Comparison of ENCODE assay signal across 9 mouse cellular contexts in genomic region chr19:44907851-44908690, GRCm38 (mm10). TPM values are rescaled to one million over a fixed set of nuclear protein-coding genes. Genes with fewer than 3 reads are reported as not detected.
DNase-seq lines count a peak whose midpoint lies in the region; ATAC-seq and TF ChIP-seq lines count a peak whose summit lies in the region.
"Had no signal": no experiment of that assay in that cellular context is flagged by ENCODE, and none has a peak within 500 bp of the region (broad histone marks: within the 10 kb centered on the region; RNA-seq: fewer than 3 reads in every experiment).

No protein-coding gene starts in this region.

- H3K9ac ChIP-seq in heart, embryonic 16.5 days (ENCODE audit: low read length) = no peak overlapping the region
- no peak overlapping the region for H3K9ac ChIP-seq in limb, embryonic 14.5 days (ENCODE audit: low read depth, low read length, severe bottlenecking)
- H3K9ac ChIP-seq: limb, embryonic 13.5 days had no signal

- peak; percentile 24 for DNase-seq in adrenal gland, postnatal 10 days
- no peak for DNase-seq in adrenal gland, adult 18-20 months (ENCODE audit: low spot score in 2 of 2)
- peak; percentile 32 for DNase-seq in ovary, postnatal 36 days (ENCODE audit: low spot score)
- no peak for DNase-seq in ovary, postnatal 10 days (ENCODE audit: low spot score)
- DNase-seq in limb, embryonic 14.5 days (ENCODE audit: low spot score) = peak; percentile 64
- no peak for DNase-seq in ovary, adult 18-20 months (ENCODE audit: low spot score)

- no peaks in the 10 kb centered on the region for H3K9me3 ChIP-seq in heart, embryonic 16.5 days (replicated peaks; ENCODE audit: control insufficient read depth, low read length)
- no peaks in the 10 kb centered on the region for H3K9me3 ChIP-seq in limb, embryonic 14.5 days (ENCODE audit: control insufficient read depth, low read length)
- H3K9me3 ChIP-seq: limb, embryonic 13.5 days had no signal

- peaks cover 9% of the 10 kb centered on the region for H3K4me1 ChIP-seq in heart, embryonic 16.5 days (ENCODE audit: control insufficient read depth, insufficient read depth, low read length)
- H3K4me1 ChIP-seq in limb, embryonic 14.5 days (ENCODE audit: control insufficient read depth, insufficient read depth, low read length) = no peaks in the 10 kb centered on the region

- peak overlapping the region; percentile 81 for H3K27ac ChIP-seq in heart, embryonic 16.5 days (ENCODE audit: low read length)
- H3K27ac ChIP-seq in limb, embryonic 14.5 days (replicated peaks; ENCODE audit: low read depth, low read length) = no peak overlapping the region
- H3K27ac ChIP-seq: limb, embryonic 13.5 days had no signal

- WGBS in heart, embryonic 16.5 days = 47% methylated on average over 15 of the region's 15 CpGs
- 50% methylated on average over 15 of the region's 15 CpGs for WGBS in limb, embryonic 14.5 days

- no peak overlapping the region for H3K4me3 ChIP-seq in heart, embryonic 16.5 days (ENCODE audit: low read length)
- no peak overlapping the region for H3K4me3 ChIP-seq in limb, embryonic 14.5 days (replicated peaks; ENCODE audit: low read length)
- H3K4me3 ChIP-seq: limb, embryonic 13.5 days had no signal

- no peak overlapping the region for H3K4me2 ChIP-seq in heart, embryonic 16.5 days (ENCODE audit: low read depth, low read length)
- no peak overlapping the region for H3K4me2 ChIP-seq in limb, embryonic 14.5 days (replicated peaks; ENCODE audit: low read depth, low read length, severe bottlenecking)
- H3K4me2 ChIP-seq: limb, embryonic 13.5 days had no signal

- peak; percentile 78 for ATAC-seq in heart, embryonic 16.5 days (replicated peaks; ENCODE audit: extremely low read depth, insufficient read depth, low FRiP score)
- ATAC-seq in limb, embryonic 14.5 days (ENCODE audit: low FRiP score, low read depth) = peak; percentile 46; the same call in 1 of the 2 replicates
- no peak for ATAC-seq in inflammation-experienced regulatory T-cells, adult 6 months

- no peaks in the 10 kb centered on the region for H3K36me3 ChIP-seq in heart, embryonic 16.5 days (ENCODE audit: control insufficient read depth, insufficient read depth)
- H3K36me3 ChIP-seq in limb, embryonic 14.5 days (ENCODE audit: control insufficient read depth, insufficient read depth, low read length) = no peaks in the 10 kb centered on the region
- H3K36me3 ChIP-seq: limb, embryonic 13.5 days had no signal

- TF ChIP-seq POLR2A in limb, embryonic 14.5 days (IDR thresholded peaks at IDR 0.05; ENCODE audit: borderline replicate concordance, extremely low read depth, insufficient read depth, insufficient read length) = no peak

- H3K27me3 ChIP-seq in heart, embryonic 16.5 days (ENCODE audit: control insufficient read depth, insufficient read depth, low read length) = no peaks in the 10 kb centered on the region
- H3K27me3 ChIP-seq in limb, embryonic 14.5 days (ENCODE audit: control insufficient read depth, insufficient read depth, low read length) = no peaks in the 10 kb centered on the region
- H3K27me3 ChIP-seq: limb, embryonic 13.5 days had no signal

RNA-seq across cellular contexts. Expression of gene Slf2, which starts 22.9 kb away (rescaled TPM):
- total RNA-seq in adrenal gland, postnatal 10 days (2021) = 10 to 100 TPM; 22.6 to 31.5 TPM
- 10 to 100 TPM; 20.9 to 21.8 TPM for total RNA-seq in adrenal gland, adult 18-20 months (2021)
- 30.9 and 35.5 TPM in 2 replicates for polyA plus RNA-seq in heart, embryonic 16.5 days (2015; fragmentation: Nextera tagmentation; extraction: Ambion mirVana)
- polyA plus RNA-seq in limb, embryonic 14.5 days (2012; rRNA removed) = 28.3 and 35.0 TPM in 2 replicates
- polyA plus RNA-seq in limb, embryonic 14.5 days (2014; fragmentation: Nextera tagmentation; extraction: Ambion mirVana) = 39.1 and 41.6 TPM in 2 replicates
- polyA plus RNA-seq in inflammation-experienced regulatory T-cells, adult 6 months (2017; shearing (Covaris generic)) = 10 to 100 TPM; 24.9 to 27.0 (median 25.0) TPM

Comparison
In these comparisons a context has a peak if more than half of its experiments do, and no peak if none do; other contexts are left out.
1. DNase-seq: peak in adrenal gland, postnatal 10 days (single experiment), ovary, postnatal 36 days (single experiment) and limb, embryonic 14.5 days (single experiment); none in adrenal gland, adult 18-20 months (0 of 2), ovary, postnatal 10 days (single experiment) and ovary, adult 18-20 months (single experiment).